Mouse (Mus musculus) limb, embryonic 11.5 days (tissue): ENCODE results near the gene Myo1e. TPM values are rescaled to one million over a fixed set of nuclear protein-coding genes. Genes with fewer than 3 reads are reported as not detected.

Source experiments
- ATAC-seq: fragments of 200-750 bp; cut with Nextera tagmentation; 2 replicates; pipeline ENCODE4 v1.8.0; 2017; ENCODE audit warnings: low read depth; ENCODE audit not compliant: insufficient number of reproducible peaks, low FRiP score, low TSS enrichment
- DNase-seq: peaks from one replicate; pipeline ENCODE4 v3.0.0-alpha.2; 2015; ENCODE audit warnings: low spot score
- H3K27ac ChIP-seq: fragments of 300-500 bp; sonication (generic); replicated peaks from 2 replicates; pipeline ENCODE4 v1.5.1; 2014; ENCODE audit warnings: low read depth, mild to moderate bottlenecking, low read length
- H3K27me3 ChIP-seq: fragments of 300-500 bp; sonication (generic); 2 replicates; pipeline ENCODE4 v1.6.1; 2014; ENCODE audit warnings: mild to moderate bottlenecking, low read length, mixed read lengths; ENCODE audit not compliant: control insufficient read depth, insufficient read depth
- H3K36me3 ChIP-seq: fragments of 300-500 bp; sonication (generic); 2 replicates; pipeline ENCODE4 v1.6.1; 2014; ENCODE audit warnings: mild to moderate bottlenecking, low read length, moderate library complexity, mixed read lengths; ENCODE audit not compliant: control insufficient read depth, insufficient read depth
- H3K4me1 ChIP-seq: fragments of 300-500 bp; sonication (generic); 2 replicates; pipeline ENCODE4 v1.6.1; 2014; ENCODE audit warnings: low read length, mixed read lengths; ENCODE audit not compliant: control insufficient read depth, insufficient read depth
- H3K4me2 ChIP-seq: fragments of 300-500 bp; sonication (generic); 2 replicates; pipeline ENCODE4 v1.6.1; 2014; ENCODE audit warnings: low read depth, mild to moderate bottlenecking, moderate library complexity; ENCODE audit not compliant: severe bottlenecking
- H3K4me3 ChIP-seq: fragments of 300-500 bp; sonication (generic); 2 replicates; pipeline ENCODE4 v1.5.1; 2014; ENCODE audit warnings: low read depth, low read length
- H3K9ac ChIP-seq: fragments of 300-500 bp; sonication (generic); 2 replicates; pipeline ENCODE4 v1.6.1; 2014; ENCODE audit warnings: mild to moderate bottlenecking, low read length
- H3K9me3 ChIP-seq: fragments of 300-500 bp; sonication (generic); 2 replicates; pipeline ENCODE4 v1.6.1; 2016; ENCODE audit warnings: low read length; ENCODE audit not compliant: control insufficient read depth
- WGBS: fragments of 180-500 bp; shearing (Covaris S2); extraction: QIAGEN DNeasy Blood & Tissue Kit; methylation state at CpG from one replicate; pipeline ENCODE4 v1.1.7; 2014; 5-methylcytosine and 5-hydroxymethylcytosine counted together
- polyA plus RNA-seq: library from polyadenylated mRNA; unstranded; fragments of >200 nt; fragmentation: Nextera tagmentation; extraction: Ambion mirVana; gene quantifications from 2 replicates; pipeline ENCODE4 v1.2.1, GENCODE M21; 2014

Gene Myo1e
- polyA plus RNA-seq, 1 experiment from 2014 or later: 16.9 TPM

- DNase-seq: no peak
- no peaks in the 10 kb centered on the region for H3K9me3 ChIP-seq
- no peak overlapping the region for H3K4me3 ChIP-seq
- ATAC-seq: no peak
- no peaks in the 10 kb centered on the region for H3K36me3 ChIP-seq
- WGBS: 81% methylated on average over 4 of the region's 4 CpGs
- no peak overlapping the region for H3K27ac ChIP-seq
- no peaks in the 10 kb centered on the region for H3K27me3 ChIP-seq
- H3K9ac ChIP-seq: no peak overlapping the region
- H3K4me1 ChIP-seq: peaks cover 17% of the 10 kb centered on the region
- no peak overlapping the region for H3K4me2 ChIP-seq
Observed at GRCm38 (mm10) chr9:70242112-70242862, 35.1 kb downstream of the Myo1e start.

DNA sequence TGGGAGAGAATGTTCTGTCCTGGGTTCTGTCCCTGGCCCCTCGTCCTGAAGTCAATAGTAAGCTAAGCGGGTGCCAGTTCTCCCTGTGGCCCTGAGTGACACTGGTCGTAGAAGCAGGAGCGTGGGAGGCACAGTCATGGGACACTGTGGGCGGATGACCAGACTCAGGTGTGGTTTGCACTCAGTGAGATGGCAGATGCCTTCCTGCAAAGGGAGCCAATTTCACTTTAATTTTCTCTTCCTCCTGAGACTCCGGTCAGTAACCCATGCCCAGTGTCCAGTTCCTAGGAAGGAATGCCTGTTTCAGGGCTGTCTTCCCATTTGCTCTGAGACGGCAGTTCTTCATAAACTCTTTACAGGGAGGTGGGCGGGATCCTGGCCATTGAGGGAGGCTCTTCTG lies 36.1 kb downstream of the Myo1e start:
- Histone ChIP-seq H3K4me2 (no peak overlapping the region), H3K9ac (no peak overlapping the region), H3K4me1 (peaks cover 17% of the 10 kb centered on the region), H3K9me3 (no peaks in the 10 kb centered on the region), H3K27me3 (no peaks in the 10 kb centered on the region), H3K4me3 (no peak overlapping the region), H3K36me3 (no peaks in the 10 kb centered on the region), H3K27ac (no peak overlapping the region)
- no peak for ATAC-seq
- 81% methylated on average over 8 of the region's 8 CpGs for WGBS
- DNase-seq: no peak

GRCm38 (mm10) chr9:70243708-70244107 lies 36.6 kb downstream of the Myo1e start:
- H3K27ac ChIP-seq: no peak overlapping the region
- 80% methylated on average over 2 of the region's 2 CpGs for WGBS
- DNase-seq (no peak), ATAC-seq (no peak)
- no peaks in the 10 kb centered on the region for H3K27me3 ChIP-seq
- H3K4me3 ChIP-seq: no peak overlapping the region
- H3K4me2 ChIP-seq: no peak overlapping the region
- no peaks in the 10 kb centered on the region for H3K9me3 ChIP-seq
- H3K4me1 ChIP-seq: peaks cover 17% of the 10 kb centered on the region
- no peak overlapping the region for H3K9ac ChIP-seq
- no peaks in the 10 kb centered on the region for H3K36me3 ChIP-seq

DNA sequence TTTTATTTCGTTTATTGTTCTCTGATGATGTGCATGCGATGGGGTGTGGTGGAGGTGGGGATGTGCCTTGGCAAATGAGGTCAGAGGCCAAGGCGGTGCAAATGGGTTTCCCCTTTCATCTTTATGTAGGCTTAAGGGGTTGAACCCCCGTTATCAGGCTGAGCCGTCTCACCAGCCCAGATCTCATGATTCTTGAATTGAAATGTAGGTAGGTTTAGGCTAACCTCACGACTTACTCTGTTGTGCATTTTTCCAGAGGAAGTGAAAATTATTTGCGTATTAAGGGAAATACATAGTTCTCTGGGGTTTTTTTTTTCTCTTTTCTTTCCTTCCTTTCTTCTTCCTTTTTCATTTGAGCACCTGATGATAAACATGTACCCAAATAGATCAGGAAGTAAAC lies 37.0 kb downstream of the Myo1e start:
- DNase-seq (no peak), ATAC-seq (no peak)
- 51% methylated on average over 7 of the region's 7 CpGs for WGBS
- Histone ChIP-seq H3K36me3 (no peaks in the 10 kb centered on the region), H3K27ac (no peak overlapping the region), H3K4me1 (peaks cover 17% of the 10 kb centered on the region), H3K4me3 (no peak overlapping the region), H3K9me3 (no peaks in the 10 kb centered on the region), H3K9ac (no peak overlapping the region), H3K4me2 (no peak overlapping the region), H3K27me3 (no peaks in the 10 kb centered on the region)

GRCm38 (mm10) chr9:70245040-70245439 lies 37.9 kb downstream of the Myo1e start:
- H3K36me3 ChIP-seq: no peaks in the 10 kb centered on the region
- no peak overlapping the region for H3K4me3 ChIP-seq
- WGBS: 89% methylated on average over 9 of the region's 9 CpGs
- no peak overlapping the region for H3K9ac ChIP-seq
- no peak overlapping the region for H3K27ac ChIP-seq
- no peaks in the 10 kb centered on the region for H3K9me3 ChIP-seq
- peaks cover 17% of the 10 kb centered on the region for H3K4me1 ChIP-seq
- H3K27me3 ChIP-seq: no peaks in the 10 kb centered on the region
- no peak for ATAC-seq
- no peak for DNase-seq
- no peak overlapping the region for H3K4me2 ChIP-seq

GRCm38 (mm10) chr9:70246427-70246826 lies 39.3 kb downstream of the Myo1e start:
- Histone ChIP-seq H3K9ac (no peak overlapping the region), H3K27ac (no peak overlapping the region), H3K4me1 (peaks cover 7% of the 10 kb centered on the region), H3K4me2 (no peak overlapping the region), H3K4me3 (no peak overlapping the region), H3K9me3 (no peaks in the 10 kb centered on the region), H3K27me3 (no peaks in the 10 kb centered on the region), H3K36me3 (no peaks in the 10 kb centered on the region)
- no peak for DNase-seq
- whole genome bisulfite sequencing: 69% methylated on average over 10 of the region's 10 CpGs
- no peak for ATAC-seq

- WGBS: 87% methylated on average over 6 of the region's 6 CpGs
- Histone ChIP-seq H3K4me3 (no peak overlapping the region), H3K9me3 (no peaks in the 10 kb centered on the region), H3K36me3 (no peaks in the 10 kb centered on the region), H3K4me2 (no peak overlapping the region), H3K27me3 (no peaks in the 10 kb centered on the region), H3K4me1 (no peaks in the 10 kb centered on the region), H3K27ac (no peak overlapping the region), H3K9ac (no peak overlapping the region)
- DNase-seq: no peak
- no peak for ATAC-seq
Observed at GRCm38 (mm10) chr9:70248046-70248445, 40.9 kb downstream of the Myo1e start.

DNA sequence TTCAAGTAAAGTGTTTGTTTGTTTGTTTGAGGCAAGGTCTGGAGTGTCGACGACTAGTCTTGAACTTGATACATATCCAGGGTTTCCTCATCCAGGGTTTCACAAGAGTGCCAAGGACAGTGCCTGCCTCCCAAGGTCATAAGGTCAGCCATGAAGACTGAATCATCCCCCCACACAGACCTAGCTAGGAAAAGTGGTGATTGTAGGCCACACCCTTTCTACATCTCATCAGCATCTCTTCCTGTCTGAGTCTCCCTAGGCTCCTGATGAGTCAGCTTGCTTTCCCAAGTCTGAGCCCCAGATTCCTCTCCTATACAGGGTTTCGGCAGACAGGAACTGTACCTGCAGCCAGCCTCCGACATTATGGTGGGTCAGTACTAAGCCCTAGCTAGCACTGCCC lies 41.7 kb downstream of the Myo1e start:
- WGBS: 91% methylated on average over 4 of the region's 4 CpGs
- ATAC-seq: no peak

More for the DNA sequence above, 41.7 kb downstream of the Myo1e start:
- Histone ChIP-seq H3K36me3 (no peaks in the 10 kb centered on the region), H3K27ac (no peak overlapping the region), H3K4me2 (no peak overlapping the region), H3K9ac (no peak overlapping the region), H3K4me1 (no peaks in the 10 kb centered on the region), H3K4me3 (no peak overlapping the region), H3K27me3 (no peaks in the 10 kb centered on the region), H3K9me3 (no peaks in the 10 kb centered on the region)
- no peak for DNase-seq
